Mouse (Mus musculus): ENCODE measurements around the gene Trabd. TPM values are rescaled to one million over a fixed set of nuclear protein-coding genes. Genes with fewer than 3 reads are reported as not detected.

The Trabd gene
- total RNA-seq (2021), result 10 to 100 TPM; 28.5 to 33.6 TPM
- long read RNA-seq, experiment 1, transcript Trabd-201 (10 exons, 2,439 nt), result major isoform, 56 of 65 reads
- long read RNA-seq, experiment 1, partial matches to known transcripts, result 4 of 65 reads
- long read RNA-seq, experiment 1, other reads (novel, unspliced or antisense), result 2 of 65 reads
- long read RNA-seq, experiment 2, transcript Trabd-203 (10 exons, 1,941 nt), result minor isoform, 5 of 80 reads
- long read RNA-seq, experiment 2, transcript Trabd-201 (10 exons, 2,439 nt), result major isoform, 56 of 80 reads
- long read RNA-seq, experiment 2, partial matches to known transcripts, result 1 of 80 reads
- long read RNA-seq, experiment 2, other reads (novel, unspliced or antisense), result 14 of 80 reads

DNA sequence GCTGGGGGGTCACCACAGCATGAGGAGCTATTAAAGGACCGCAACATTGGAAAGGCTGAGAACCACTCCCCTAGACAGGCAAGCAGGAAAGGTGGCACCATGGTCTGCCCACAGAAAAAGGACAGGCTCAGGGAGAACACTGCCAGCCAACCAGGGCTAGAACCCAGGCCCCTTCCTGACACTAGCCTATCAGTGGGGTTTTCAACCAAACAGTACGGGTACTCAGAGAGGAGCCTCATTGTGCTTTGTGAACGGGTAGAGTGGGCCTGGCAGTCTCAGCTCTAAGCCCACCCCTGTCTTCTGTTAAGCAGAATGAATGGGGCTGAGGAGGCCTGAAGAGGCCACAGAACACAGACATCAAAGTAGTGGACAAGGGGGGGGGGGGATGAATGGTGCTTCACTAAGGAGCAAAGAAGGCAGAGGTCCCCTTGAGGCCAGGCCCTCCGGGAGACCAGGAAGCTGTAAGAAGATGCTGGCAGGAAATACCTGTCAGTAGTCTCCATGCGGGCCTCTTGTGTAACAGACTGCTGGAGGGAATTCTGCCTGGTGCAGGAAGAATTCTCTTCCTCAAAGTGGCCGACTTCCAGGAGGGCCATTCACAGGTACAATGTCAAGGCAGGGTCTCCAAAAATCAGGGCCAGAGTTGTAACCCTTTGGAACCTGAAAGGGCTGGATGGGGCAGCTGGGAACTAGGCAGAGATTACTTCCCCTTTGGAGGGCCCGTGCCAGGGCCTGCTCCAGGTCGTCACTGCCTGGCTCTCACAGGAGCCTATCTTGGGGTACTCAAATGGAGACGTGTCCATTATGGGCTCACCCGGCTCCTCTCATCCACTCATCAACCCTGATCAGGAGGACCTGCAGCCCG, at the start of gene Trabd:
Gene Trabd, plus strand, starts transcription at position 512 of the 865 bp plus-strand sequence.
- Histone ChIP-seq H3K27ac (peak within 1 kb of the TSS; percentile 94), H3K4me3 (peak within 1 kb of the TSS; percentile 96)
- TF ChIP-seq CTCF (IDR thresholded peaks at IDR 0.05), result no peak
- intact Hi-C loops (cut with DNase I), result loop anchor here (5.0 kb wide), 2 partner anchors 137 to 253 kb away; partner anchors contain the start of gene Ppp6r2
- DNase-seq, result peak; percentile 50

DNA sequence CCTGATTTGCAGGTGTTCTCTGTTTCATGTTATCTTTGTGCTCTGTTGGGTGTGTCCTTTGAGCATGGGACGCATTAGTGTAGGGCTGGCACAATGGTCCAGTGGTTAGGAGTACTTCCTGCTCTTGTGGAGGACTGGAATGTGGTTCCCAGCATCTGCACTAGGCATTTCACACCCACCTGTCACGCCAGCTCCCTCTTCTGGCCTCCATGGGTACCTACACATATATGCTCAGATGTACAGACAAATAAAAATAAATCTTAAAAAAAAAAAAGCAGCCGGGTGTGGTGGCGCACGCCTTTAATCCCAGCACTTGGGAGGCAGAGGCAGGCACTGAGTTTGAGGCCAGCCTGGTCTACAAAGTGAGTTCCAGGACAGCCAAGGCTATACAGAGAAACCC, 30.5 kb upstream of the Trabd start:
- Histone ChIP-seq H3K27ac (no peak overlapping the region), H3K4me3 (no peak overlapping the region)
- no peak for DNase-seq
- intact Hi-C loops (cut with DNase I), result no loop called here
- TF ChIP-seq CTCF (IDR thresholded peaks at IDR 0.05), result no peak

DNA sequence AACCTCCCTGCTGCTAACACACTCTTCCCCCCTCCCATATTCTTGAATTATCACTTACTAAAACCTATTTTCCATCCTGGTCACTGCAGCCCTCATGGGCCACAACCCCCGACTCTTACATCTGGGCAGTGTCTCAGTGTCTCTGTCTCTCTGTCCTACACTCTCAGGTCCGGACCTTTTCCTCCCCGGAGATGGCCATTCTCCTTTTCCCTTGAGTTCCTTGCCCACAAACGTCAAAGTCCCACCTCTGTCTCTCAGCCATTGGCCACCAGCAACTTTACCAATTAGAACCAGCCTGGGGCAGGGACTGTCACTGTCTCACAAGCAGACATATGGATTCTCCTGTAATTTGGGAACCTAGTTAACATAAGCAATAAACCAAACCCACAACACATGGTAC, 28.6 kb upstream of the Trabd start:
- H3K4me3 ChIP-seq, result no peak overlapping the region
- intact Hi-C loops (cut with DNase I), result no loop called here
- TF ChIP-seq CTCF (IDR thresholded peaks at IDR 0.05), result no peak

DNA sequence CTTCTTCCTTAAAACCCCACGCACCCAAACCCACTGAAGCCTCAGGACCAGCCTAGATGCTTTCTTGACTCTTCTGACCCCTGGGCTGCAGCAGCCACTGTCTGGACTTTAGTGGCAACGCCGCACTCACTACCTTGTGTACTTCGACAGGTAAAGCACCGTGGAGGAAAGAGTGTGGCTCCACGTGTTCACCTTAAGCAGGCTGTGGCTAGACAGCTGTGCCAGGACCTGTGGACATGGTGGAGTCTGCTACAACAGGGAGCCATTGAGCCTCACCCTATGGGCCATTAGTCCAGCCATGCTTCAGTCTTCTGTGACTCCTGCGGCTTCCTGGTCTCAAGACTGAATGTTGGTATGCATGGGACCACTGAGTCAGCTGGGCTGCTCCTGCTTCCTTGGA, 20.3 kb upstream of the Trabd start:
- no peak for DNase-seq
- Histone ChIP-seq H3K4me3 (no peak overlapping the region), H3K27ac (no peak overlapping the region)
- intact Hi-C loops (cut with DNase I), result no loop called here
- no peak for TF ChIP-seq CTCF (IDR thresholded peaks at IDR 0.05)

More for the DNA sequence above, 28.6 kb upstream of the Trabd start:
- no peak for DNase-seq
- H3K27ac ChIP-seq, result no peak overlapping the region

DNA sequence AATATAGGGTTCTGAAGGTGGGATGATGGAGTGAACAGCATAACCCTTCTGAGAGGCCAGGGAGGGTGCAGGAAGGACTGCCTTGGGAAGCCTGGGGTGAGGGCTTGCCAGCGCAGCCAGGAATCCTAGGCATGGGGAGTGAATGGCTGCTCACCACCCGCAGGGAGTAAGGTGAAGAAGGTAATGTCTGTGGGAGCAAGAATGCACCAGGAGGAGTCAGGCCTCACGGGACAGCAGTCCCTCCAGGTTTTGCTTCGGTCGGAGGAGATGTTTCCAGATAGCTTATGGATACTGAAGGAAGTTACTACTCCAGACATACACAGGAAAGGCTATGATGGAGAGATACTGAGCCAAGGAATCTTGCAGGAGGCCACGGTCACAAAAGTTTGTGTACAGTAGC, 16.2 kb upstream of the Trabd start:
- no peak overlapping the region for H3K4me3 ChIP-seq
- intact Hi-C loops (cut with DNase I), result no loop called here
- no peak for DNase-seq

DNA sequence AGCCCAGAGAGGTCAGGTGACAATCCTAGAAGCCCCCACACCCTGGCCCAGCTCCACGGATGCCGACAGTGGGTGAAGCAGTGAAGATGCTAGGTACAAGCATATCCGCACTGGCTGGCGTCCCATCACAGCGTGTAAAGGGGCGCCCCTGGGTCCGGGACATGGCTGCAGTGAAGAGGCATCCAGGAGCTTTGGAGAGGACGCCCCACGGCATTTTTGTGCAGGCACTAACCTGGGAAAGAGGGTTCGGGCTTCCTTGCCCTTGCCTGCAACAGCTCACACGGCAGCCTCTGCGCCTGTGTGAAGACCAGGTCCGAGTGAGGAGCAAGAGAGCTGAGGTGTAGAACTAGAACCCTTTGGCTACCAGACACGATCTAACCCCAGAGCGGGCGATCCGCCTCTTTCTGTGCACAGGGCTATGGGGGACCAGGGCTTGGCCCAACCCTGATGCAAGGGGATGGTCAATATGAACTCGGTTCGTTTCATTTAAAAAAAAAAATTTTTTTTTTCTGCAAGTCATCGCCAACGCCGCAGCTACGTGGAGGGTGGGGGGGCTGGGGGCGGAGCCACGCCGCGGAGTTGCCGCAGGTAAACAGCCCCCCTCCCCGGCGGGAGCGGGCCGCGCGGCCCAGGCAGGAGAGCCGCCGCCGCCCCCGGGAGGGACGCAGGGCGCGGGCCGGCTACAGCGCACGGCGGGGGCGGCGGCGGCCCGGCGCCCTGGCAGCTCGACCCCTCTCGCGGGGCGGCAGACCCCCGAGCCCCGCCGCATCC, 15.6 kb upstream of the Trabd start, which contains the start of gene Panx2:
Gene Panx2, plus strand, starts transcription at position 574 of the 771 bp plus-strand sequence.
- no peak within 1 kb of the TSS for H3K27ac ChIP-seq
- peak within 1 kb of the TSS; percentile 72 for H3K4me3 ChIP-seq
- DNase-seq, result no peak
- TF ChIP-seq CTCF (IDR thresholded peaks at IDR 0.05), result no peak
- intact Hi-C loops (cut with DNase I), result no loop called here

More for the DNA sequence above, 16.2 kb upstream of the Trabd start:
- no peak overlapping the region for H3K27ac ChIP-seq
- TF ChIP-seq CTCF (IDR thresholded peaks at IDR 0.05), result no peak

DNA sequence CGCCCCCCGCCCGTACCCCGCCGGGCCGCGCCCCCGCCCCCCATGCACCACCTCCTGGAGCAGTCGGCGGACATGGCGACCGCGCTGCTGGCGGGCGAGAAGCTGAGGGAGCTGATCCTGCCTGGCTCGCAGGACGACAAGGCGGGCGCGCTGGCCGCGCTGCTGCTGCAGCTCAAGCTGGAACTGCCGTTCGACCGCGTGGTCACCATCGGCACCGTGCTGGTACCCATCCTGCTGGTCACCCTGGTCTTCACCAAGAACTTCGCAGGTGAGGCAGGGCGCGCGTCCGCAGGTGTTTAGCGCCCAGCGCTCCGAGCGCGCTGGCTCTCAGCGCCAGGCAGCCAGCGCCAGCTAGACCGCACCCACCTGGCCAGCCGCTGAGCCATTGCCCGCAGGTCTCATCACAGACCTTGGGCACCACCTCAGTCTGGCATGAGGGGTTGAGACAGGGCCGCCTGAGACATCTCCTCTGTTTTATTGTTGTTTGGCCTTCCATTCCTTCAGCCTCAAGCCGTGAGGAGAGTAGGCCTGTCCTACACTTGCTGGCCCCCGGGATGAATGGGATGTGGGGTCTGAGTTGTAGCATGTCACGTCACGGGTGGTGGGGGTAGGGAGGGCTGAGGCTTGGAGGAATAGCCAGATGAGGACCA, 14.8 kb upstream of the Trabd start:
- peak; percentile 24 for DNase-seq
- Histone ChIP-seq H3K27ac (no peak overlapping the region), H3K4me3 (peak overlapping the region; percentile 72)
- no peak for TF ChIP-seq CTCF (IDR thresholded peaks at IDR 0.05)
- intact Hi-C loops (cut with DNase I), result no loop called here

DNA sequence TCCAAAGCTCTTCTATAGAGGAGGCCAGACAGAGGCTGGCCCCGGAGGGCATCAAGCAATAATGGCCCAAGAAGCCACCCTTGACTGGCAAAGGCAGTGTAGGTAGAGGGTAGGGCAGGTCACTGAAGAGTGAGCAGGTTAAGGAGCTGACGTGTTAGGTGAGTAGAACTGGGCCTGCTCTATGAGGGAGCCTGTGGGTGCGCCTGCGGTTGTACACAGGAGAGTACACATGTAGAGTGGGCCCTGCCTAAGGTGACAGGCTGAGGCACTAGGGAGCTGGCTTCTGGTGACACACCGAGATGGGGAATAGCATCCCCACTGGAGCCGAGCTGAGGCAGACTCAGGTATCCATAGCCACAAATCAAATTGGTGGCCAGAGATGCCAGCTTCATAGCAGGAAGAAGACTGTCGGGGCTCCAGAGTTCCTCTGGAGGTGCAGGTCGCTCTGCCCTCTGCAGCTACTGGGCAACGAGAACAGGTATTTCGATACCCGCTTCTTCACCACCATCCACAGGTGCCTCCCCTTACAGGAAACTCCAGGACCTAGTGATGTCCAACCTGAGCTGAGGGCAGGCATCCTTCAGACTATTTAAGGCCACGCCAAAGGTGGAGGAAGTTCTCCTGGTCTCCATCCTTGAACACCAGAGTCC, 14.0 kb upstream of the Trabd start:
- no peak for TF ChIP-seq CTCF (IDR thresholded peaks at IDR 0.05)
- intact Hi-C loops (cut with DNase I), result no loop called here
- DNase-seq, result no peak
- H3K27ac ChIP-seq, result no peak overlapping the region
- no peak overlapping the region for H3K4me3 ChIP-seq

DNA sequence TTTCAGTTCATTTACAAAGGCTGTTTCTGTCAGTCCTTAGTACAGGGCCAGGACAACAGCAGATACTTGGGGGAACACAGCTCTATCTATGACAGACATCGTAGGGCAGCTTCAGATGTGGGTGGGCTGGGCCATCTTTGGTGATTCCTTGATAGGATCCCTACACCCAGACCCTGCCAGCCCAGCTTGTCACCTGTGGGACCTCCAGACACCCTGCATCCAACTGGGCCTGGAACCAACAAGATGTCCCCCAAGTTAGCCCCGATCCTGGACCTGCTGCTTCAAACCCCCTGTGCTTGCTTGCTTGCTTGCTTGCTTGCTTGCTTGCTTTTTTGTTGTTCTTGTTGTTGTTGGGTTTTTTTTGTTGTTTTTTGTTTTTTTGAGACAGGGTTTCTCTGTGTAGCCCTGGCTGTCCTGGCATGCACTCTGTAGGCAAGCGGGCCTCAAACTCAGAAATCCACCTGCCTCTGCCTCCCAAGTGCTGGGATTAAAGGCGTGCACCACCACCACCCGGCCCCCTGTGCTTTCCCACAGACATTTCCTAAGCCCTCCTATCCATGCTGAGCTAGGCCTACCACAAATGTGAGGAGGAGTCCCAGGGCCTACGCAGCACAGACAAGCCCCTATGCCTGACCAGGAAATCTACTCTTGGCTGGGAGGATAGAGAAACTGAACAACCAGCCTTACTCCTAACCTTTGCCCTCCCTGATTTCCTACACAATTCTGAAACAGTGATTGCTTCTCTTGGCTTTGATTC, 13.0 kb upstream of the Trabd start:
- intact Hi-C loops (cut with DNase I), result no loop called here
- no peak for DNase-seq

DNA sequence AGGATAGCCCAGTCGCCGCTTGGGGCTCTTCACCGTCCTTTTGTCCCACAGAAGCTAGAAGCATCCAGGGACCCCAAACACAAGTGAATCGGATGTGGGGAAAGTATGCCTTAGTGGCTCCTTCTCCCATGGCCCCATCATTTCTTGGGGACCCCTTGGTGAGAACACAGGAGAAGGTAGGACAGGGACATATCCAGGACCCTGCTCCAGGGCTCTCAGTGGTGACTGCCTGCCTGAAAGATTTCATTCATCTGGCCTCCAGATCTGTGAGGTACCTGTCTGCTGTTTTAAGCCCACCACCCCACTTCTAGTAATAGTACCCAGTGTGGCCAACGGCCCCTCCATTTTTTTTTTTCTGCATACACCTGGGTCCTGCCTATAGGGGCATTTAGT, 12.4 kb upstream of the Trabd start:
- DNase-seq, result no peak
- no peak for TF ChIP-seq CTCF (IDR thresholded peaks at IDR 0.05)
- H3K27ac ChIP-seq, result no peak overlapping the region
- intact Hi-C loops (cut with DNase I), result no loop called here
- H3K4me3 ChIP-seq, result no peak overlapping the region

More for the DNA sequence above, 13.0 kb upstream of the Trabd start:
- H3K4me3 ChIP-seq, result no peak overlapping the region
- no peak for TF ChIP-seq CTCF (IDR thresholded peaks at IDR 0.05)
- H3K27ac ChIP-seq, result no peak overlapping the region

DNA sequence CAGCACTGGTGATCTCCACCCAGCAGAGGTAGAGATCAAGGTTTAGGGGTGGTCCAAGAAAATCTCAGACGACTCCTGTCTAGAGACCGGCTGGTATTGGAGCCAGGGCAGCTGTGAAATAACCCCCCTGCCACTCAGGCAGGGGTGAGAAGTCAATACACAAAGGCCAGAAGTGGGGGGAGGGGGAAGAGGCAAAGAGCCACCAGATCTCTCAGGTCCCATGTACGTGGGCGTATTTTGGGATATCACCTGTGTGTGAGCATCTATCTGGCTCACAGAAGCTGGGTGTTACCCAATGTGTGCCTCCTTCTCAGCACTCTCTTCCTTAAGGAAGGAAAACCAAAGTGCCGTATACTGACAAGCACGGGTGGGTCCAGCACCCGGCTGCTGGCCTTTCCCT, 11.9 kb upstream of the Trabd start:
- H3K4me3 ChIP-seq, result no peak overlapping the region
- no peak for TF ChIP-seq CTCF (IDR thresholded peaks at IDR 0.05)
- intact Hi-C loops (cut with DNase I), result no loop called here
- DNase-seq, result no peak
- H3K27ac ChIP-seq, result no peak overlapping the region
